Mouse (Mus musculus) lung, adult 18-20 months (tissue): ENCODE data around the gene Gm7073.
A peak's percentile ranks its signal among the peaks of the same experiment; 100 is the strongest.

Experiments
- DNase-seq, 2 experiments: peaks; one replicate each; pipeline ENCODE4 v3.0.0; 2022; ENCODE audit warnings: mixed read lengths in 2 of 2

Gene Gm7073

DNA sequence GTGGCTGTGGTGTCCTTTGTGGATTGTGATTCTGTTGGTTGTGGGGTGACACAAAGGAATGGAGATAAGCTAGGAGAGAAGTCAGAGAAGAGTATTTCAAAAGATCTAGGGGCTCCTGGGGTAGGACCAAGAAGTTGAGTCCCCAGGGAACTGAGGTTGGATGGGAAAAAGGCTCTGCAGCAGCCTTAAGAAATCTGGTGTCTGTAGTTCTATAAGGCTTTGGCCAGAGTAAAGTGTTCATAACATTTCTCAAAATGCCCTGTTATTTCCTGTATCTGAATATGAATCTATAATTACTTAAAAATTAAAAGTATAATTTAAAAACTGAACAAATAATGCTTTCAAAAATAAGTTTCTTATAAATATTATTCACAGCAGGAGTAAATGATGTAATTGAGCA is at the start of gene Gm7073:
Gene Gm7073, minus strand, starts transcription at position 101 of the 400 bp plus-strand sequence.
- DNase-seq, result no peak

DNA sequence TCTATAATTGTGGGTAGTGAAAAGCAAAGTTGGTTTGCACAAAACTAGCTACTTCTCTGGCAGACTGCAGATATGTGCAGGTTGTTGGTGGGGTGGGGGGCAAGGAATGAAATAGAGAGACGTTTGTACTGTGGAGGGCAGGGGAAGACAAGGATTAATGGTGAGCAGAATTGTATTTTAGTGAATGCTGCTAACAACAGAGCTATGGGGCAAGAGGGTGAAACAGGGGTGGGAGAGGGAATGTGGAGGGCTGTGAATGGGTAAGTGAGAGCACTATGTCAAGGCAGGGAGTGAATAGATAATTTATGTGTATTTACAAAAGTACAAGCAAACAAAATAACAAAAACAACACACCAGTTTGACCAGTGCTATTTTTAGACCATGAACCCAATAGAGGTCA is 31.5 kb upstream of the Gm7073 start:
- no peak for DNase-seq

DNA sequence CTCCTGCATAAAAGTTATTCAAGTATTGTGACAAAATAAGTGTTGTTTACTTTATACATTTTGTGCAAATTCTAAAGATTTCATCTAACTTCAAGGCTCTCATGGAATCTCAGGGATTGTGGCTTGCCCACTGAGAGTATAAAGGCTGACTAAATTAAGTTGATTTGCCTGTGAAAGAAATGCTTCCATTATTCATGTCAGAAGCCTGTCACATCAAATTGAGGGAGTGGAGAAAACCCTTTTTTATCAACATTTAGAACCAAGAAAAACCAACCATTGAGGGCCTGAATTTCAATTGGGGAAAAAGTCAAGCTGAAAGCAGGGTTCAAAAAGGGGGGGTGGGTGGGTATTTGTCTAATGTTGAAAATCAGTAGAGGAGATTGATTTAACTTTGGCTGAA is 30.0 kb upstream of the Gm7073 start:
- no peak for DNase-seq

DNA sequence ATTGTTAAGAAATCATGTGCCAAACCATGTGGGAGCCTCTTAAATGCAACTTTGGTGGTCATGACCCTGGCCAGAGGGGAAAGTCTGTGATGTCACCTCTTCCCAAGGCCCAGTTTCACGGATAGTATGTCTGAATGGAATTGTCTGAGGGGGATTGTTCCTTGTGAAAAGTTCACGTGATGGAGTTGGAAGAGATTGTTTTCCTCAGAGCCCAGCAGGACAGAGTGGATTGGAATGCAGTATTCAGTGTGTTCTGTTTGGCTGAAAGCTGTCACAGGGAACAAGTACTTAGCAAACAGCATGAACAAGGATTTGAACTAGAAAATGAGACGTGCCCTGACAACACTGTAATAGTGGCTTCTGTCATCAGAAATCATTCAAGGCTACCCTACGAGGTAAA is 16.2 kb upstream of the Gm7073 start:
- DNase-seq, result no peak

DNA sequence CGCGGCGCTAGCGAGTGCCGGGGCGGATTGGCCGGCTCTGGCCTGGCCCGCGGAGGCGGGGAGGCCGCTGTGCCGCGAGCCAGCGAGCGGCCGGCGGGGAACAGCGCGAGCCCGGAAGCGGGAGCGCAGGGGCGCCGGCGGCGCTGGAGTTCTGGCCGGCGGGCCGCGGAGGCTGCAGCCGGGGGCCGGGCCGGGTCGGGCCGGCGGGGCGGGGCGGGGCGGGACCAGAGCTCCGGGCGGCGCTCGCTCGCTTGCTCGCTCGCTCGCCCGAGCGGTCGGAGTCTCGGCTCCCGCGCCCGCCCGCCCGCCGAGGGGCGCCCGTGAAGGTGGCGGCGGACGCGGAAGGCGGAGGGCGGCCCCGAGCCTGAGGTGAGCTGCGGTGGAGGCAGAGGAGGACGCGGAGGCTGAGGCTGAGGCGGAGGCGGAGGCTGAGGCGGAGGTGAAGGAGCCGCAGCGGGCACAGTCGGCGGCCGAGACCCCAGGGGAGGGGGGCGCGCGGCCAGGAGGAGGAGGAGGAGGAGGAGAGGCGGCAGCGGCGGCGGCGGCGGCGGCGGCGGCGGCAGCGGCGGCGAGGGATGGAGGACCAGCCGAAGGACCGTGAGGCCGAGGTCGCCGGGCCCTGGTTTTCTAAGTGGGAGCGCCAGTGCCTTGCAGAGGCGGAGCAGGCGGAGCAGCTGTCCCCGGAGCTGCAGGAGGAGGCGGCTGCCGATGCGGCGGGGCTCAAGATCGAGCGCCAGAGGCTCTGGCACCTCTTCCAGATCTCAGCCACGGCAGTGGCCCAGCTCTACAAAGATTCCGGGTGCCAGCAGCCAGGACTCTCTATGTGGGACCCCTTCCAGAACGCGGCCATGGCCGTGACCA is 8.6 kb upstream of the Gm7073 start:
- peak; percentile 25 to 34 for DNase-seq

DNA sequence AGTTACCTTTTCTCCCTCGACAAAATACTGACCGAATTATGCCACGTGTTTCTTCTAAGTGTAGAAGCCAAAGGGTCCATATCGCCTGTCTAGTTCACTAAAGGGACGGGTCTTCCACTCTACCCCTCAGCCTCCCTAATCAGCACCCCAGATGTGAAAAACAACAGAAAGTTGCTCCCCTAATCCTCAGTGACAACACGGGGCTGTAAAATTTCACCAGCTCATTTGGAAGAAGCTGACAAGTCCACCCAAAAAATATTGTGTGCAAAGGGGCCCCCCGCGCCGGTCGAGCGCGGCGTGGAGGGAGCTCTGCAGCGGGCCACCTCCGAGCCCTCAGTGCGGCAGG is 8.0 kb upstream of the Gm7073 start:
- no peak for DNase-seq

DNA sequence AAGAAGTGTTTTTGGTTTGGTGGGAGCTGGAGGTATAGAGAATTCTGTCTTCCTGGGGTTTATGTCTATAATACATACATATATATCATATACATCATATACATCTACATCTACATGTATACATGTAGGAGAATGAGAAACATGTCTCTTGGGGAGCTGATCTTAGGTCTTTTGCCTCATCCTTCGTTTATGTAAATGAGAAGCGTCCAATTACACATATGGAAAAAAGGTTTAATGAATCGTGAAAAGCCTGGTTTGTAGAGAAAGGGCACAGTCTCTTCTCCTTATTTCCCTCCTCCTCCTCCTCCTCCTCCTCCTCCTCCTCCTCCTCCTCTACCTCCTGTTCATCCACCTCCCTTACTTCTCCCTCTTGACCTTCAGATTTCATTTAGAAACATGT is 6.9 kb upstream of the Gm7073 start:
- DNase-seq, result no peak

DNA sequence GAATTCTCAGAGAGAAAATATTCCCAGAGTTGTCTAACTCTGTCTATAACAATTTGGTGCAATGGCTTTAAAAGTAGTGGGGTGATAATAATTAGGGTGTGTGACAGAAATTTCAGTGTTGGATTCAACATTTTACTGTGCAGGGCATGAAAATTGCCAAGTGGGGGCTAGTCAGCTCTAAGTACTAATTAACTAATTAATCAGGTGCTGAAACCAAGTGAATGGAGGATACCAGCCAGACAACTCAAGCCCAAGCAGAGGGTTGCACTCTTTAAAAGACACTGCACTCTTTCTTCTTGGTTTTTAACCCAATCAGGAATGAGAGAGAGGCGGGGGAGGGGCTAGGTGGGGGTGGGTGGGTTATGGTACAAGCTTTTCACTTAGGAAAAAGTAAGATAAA is 6.4 kb upstream of the Gm7073 start:
- no peak for DNase-seq

DNA sequence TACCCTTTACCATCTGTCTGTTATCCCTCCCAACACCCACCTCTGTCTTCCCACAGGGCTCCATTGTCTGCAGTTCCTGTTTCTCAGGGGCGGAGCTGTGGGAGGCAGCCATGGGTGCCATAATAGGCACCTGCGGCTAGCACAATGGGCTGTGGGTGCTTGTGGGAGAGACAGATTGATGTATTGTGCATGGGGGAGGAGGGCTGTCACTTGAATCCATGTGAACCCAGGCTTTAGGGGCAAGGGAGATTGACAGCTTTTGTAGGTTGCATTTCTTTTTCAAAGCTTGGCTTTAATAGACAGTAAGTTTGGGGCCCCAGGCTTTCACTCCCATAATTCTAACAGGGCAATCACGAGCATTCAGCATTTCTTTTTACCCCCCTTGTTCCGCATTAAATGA is 5.0 kb upstream of the Gm7073 start:
- no peak for DNase-seq

DNA sequence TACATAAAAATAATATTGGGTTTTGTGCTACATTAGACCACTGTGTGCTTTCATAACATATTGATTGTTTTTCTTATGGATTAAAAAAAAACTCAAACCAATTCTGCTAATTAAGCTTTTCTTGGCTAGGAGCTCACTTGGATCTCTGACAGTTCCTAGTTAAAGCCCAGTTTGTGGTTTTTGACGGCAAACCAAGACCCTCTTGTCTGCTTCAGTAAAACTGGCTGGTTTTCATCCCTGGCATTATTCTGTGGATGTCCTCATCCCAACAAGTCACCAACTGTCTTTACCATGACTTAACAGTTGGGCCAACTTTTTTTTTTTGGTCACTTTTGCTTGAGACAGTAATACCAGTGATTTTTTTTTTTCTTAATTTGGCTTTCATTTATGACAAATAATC is 3.9 kb upstream of the Gm7073 start:
- DNase-seq, result no peak

DNA sequence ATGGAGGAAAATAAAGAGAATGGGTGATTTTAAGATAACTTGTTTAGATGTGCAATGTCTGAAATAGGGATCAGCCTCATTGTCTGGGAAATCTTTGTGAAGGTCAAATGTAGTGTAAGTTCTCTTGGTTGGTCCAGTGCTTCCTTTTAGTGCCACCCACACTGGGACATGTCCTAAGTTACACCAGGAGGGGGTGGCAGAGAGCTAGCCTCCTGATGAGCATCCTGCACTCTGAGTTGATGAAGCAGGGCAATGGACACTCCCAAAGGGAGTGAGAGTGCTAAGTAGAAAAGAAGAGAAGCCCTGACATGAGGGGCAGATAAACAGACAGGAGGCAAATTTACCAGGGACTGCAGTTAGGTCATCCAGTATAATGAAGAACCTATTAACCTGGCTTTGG is 35.1 kb downstream of the Gm7073 start:
- DNase-seq, result peak in 1 of 2 experiments; percentile 1

DNA sequence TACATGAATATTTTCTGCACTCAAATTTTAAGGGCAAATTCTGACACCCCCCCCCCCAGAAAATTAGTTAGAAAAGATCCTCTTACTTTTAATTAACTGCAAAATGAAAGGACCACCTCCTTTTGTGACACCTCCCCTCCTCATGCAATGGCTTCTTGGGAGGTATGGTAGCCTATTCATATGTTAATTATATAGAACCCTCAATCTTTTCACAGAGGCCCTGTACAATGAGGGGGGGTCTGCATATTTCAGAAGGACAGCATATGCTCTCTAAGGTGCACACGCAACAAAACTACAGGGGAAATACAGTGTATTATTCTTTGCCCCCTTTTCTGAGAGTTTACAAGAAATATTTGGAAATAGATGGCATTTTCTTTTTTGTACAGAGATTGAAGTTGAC is 41.3 kb downstream of the Gm7073 start:
- DNase-seq, result no peak

DNA sequence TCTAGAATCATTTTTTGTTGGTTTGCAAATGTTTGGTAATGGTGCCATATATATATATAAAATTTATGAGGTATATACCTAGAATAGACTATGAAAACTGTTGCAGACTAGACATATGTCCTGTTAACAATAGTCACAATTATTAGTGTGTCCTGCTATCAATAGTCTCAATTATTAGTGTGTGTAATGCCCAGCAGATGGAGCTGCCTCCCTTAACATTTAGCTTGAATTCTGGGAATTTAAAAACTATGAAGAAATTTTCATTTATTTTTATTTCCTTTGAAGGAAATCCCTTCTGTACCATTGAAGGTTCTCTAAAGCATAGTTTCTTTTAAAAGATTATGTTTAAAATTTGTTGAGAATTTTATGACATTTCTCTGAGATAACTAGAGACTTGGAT is 43.7 kb downstream of the Gm7073 start:
- DNase-seq, result no peak

DNA sequence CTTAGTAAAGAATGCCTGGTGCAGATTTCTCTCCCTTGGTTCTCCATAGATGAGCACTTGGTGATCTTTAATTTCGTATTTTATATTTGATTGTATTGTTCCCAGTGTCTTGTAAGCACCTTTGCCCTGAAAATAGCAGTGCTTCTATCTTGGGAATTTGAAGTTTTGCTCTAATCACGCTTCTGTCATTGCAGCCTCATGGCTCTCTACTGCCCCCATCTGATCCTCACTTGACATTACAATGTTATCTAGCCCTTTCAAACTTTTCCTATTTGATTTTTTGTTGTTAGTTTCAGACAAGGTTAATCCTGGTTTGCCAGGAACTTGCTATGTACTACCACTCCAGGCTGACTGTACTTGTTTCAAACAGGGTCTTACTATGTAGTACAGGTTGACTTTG is 75.3 kb downstream of the Gm7073 start:
- DNase-seq, result no peak

DNA sequence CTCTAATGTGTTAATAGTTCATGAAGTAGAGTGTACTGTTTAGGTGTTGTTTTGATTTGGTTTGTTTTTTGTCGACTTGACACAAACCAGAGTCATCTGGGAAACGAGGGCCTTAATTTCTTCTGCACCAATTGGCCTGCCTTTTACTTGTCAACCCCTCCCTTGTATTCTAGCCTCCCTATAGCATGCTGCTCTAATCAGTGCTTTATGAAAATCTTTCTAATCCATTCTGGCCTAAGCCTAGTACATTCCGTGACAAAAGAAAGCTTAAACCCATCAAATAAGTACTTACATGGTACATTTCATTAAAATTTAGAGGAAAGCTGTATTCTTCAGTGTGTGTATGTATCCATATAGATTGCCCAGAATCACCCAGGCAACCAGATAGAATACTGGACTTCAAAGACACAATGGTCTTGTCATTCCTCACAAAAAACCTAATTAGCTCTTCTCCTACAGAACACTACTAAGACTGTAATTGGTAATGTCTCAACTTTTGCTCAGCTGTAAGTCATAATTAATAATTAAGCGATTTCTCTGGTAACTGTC is 124.4 kb downstream of the Gm7073 start:
- no peak for DNase-seq

DNA sequence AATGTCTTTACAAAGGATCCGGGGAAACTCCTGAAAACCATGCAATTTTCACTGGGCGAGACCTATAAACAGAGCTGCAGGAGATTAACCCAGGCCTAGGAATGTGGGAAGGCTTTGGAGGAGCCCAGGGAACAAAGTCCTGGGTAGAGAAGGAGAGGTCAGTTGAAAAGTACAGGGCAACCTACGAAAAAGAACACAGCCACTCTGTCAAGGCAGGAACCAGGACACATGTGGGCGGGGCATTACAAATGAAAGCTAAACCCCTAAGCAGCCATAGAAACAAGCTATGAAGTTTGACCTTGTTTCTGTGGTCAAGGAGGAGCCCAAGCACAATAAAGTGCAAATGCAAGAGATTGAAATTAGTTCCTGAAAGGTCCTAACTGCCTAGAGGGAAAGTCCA is 133.4 kb downstream of the Gm7073 start:
- DNase-seq, result no peak

DNA sequence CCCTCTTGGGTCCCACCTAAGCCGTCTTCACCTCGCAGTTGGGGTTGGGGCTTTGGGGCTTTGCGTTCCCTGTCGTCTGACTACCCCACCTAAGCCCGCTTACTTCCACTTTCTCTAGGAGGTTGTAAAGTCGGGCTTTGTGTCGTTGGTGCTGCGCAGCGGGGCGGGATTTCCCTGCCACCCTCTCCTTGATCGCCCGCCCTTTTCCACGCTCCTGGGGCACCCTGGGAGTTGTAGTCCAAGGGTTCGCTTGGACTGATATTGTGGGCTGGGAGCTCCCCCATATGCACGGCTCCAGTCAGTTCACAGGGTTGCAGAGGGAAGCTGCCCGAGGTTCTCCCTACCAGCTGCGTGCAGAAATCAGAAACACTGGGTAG is 134.4 kb downstream of the Gm7073 start:
- peak; percentile 91 to 93 for DNase-seq

DNA sequence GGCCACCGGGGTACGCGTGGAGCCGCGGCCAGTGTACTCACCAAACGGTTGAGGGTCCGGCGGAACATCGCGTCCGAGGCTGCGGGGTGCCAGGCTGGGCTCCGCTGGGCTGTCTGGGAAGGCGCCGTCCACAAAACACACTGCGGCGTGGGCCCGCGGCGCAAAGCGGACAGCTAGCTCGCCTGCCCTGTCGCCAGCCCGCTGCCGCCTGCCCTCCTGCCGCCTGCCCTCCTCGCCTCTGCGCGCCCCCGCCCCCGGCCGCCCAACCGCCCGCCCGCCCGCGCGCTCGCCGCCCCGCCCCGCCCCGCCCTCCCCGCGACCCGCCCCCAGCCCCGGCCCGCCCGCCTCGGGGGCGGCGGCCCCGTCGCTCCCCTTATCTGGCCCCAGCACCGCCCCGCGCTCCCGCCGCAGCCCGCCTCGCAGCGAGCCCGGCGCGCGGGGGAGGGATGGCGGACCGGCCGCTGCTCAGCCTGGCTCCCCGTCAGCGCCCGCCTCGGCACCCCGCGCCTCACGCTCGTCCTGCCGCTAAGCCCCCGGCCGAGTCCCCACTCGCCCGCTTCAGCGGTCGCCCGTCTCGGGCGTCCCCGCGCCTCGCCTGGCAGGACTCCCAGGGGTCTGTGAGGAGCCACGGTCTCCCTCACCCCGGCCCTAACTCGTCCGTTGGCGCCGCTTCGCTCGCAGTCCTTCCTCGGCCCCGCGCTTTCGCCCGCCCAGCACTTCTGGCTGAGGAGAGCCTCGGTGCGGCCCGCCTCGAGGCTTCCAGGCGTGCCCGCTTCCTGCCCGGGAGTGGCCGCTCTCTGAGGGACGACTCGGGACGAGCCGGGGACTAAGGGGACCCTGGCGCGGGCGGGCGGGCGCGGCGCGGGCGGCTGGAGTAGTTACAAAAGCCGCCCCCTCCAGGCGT is 135.0 kb downstream of the Gm7073 start:
- peak; percentile 58 to 66 for DNase-seq

DNA sequence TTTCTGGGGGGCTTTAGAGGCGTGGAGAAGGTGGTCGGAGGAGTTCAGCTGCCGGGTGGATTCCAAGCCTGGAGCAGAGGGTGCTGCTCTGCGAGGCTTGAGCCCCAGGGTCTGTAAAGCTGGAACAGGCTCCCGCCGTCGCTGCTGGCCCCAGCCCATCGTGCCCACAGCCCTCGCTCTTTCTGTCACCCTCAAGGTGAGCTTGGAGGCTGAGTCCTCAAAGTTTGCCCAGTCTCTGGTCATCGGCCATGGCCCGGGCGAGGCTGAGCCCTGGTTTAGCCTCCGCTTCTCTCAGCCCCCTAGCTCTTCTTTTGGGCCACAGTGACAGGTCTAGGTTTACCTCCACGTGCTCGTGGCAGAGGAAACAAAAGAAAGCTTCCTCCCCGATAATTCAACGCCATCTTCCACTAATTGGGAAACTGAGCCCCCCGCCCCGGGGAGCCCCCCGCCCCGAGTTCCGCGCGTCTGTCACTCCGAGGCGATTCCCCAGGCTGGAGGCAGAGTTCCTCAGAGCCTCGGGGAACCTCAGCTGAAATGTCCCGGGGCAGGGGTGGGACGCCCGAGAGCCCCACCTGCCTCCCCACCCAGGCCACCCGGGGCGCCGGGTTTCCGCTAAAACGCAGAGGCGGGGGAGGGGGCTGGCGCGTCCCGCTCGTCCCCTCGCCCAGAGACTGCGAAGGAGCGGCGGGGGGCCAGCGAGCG is 135.8 kb downstream of the Gm7073 start:
- peak; percentile 6 to 24 for DNase-seq

DNA sequence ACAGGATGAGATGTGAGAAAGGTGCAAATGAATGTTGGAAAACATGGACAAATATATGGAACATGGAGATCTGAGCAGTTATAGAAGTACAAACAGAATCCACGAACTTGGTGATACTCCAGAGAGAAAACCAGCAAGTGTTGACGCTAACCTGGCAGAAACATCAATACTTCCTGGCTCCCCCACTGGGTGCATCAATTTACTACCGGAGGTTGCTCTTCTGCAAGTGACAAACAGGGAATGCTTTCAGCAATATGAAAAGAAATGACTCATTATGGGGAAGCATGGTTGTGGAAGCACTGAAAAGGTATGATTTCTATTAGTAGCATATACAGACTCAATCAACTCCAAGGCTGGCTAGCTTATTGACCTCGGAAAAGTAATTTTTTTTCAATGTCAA is 144.8 kb downstream of the Gm7073 start:
- DNase-seq, result no peak

DNA sequence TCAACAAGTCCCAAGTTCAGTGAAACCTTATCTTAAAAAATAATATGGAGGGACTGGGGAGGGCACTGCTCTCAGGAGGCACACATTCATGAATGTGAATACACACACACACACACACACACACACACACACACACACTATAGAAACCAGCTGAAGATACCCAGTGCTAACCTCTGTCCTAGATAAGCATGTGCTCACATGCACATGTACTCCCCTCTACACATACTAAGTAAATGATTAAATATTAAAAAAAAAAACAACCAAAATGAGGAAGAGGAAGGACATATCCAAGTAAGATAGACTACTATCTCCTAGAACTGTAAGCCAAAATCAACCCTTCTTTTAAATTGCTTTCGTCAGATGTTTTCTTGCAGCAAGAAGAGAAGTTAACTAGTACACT is 152.2 kb downstream of the Gm7073 start:
- no peak for DNase-seq
